Mouse (Mus musculus): Measurements from ENCODE around the gene Ifit3b.

- TF ChIP-seq CTCF (IDR thresholded peaks at IDR 0.05; ENCODE audit: low read depth, low read length) (no peak), GATA1 (IDR thresholded peaks at IDR 0.05; ENCODE audit: borderline replicate concordance, low read length) (no peak), TAL1 (conservative IDR thresholded peaks at IDR 0.05; ENCODE audit: low read depth, low read length) (no peak)
Observed at GRCm38 (mm10) chr19:34598341-34598740, 9.4 kb upstream of the Ifit3b start.

Measured in G1E (cell line).